Mouse (Mus musculus) kidney, adult 18-20 months (tissue): Measurements from ENCODE around the gene Ccn1.

Source experiments
- DNase-seq: peaks from one replicate; pipeline ENCODE4 v3.0.0; 2021

Ccn1 gene

DNA sequence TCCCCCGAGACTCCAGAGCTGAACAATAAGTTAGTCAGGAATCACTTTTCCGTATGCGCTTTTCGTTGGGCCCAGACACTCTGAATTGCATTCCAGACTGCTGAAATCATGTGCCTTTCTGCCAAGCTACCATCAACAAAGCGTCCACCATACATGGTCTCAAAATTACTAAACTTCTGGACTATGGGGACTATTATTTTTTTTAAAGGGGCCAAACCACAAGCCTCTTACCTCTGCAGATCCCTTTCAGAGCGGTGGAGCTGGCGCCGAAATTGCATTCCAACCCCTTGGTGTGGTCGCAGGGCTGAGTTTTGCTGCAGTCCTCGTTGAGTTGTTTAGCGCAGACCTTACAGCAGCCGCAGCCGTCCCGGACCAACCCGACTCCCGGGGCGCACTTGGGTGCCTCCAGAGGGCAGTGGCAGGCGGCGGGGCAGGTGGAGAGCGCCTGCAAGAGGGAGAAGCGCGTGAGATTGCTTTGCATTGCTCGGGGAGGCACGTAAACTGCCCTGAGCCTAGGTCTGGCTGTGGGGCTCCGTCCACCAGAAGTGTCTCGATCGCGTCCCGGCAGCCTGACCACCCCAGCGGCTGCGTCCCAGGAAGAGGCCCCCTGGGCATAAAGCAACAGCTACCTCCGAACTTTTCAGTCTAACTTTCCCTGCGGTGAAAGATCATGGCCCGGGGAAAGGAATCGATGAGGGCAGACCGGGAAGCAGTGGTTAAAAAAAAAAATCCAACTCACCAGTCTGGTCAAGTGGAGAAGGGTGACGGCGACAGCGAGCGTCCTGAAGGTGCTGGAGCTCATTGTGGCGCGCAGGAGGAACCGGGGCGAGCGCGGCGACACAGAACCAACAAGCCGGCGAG, 560 bp downstream of the Ccn1 start:
- DNase-seq: peak; percentile 79

- DNase-seq: no peak
Observed at GRCm38 (mm10) chr3:145648097-145648931, 1.5 kb downstream of the Ccn1 start.

DNA sequence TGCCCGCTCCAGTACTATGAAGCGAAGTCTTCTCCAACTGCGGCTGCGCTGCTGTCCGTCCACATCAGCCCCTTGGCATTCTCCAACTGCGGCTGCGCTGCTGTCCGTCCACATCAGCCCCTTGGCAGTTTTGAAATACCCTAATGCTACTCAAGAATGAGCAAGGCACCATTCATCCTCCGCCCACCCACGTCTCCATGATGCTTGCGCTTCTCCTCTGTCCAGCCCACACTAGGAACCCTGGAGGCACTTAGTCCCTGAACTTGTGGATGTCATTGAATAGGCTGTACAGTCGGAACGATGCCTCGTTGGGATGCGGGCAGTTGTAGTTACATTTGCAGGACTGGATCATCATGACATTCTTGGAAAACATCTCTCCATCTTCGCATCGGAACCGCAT, 2.4 kb downstream of the Ccn1 start:
- no peak for DNase-seq

DNA sequence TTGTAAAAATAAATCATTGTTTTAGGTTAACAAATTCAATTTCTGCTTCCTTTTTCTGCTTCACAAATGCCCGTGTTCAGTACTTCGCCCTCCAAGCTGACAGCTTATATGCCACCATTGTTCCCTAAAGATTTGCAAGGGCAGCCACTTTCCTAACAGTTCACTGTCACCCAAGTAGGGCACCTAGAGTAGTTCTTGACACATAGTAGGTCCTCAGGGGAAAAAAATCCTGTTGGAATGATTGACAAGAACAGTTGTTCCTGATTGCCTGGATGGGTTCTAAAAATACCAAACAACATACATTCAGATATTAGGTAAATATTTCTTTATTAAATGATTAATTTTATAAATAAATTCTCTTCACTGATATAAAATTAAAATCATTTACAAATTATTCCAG, 3.1 kb downstream of the Ccn1 start:
- DNase-seq: no peak

- DNase-seq: no peak
Observed at GRCm38 (mm10) chr3:145646009-145646408, 3.8 kb downstream of the Ccn1 start.

- no peak for DNase-seq
Observed at GRCm38 (mm10) chr3:145645463-145645862, 4.3 kb downstream of the Ccn1 start.

GRCm38 (mm10) chr3:145642861-145643260, 6.9 kb downstream of the Ccn1 start:
- peak; percentile 30 for DNase-seq

GRCm38 (mm10) chr3:145641878-145642277, 7.9 kb downstream of the Ccn1 start:
- DNase-seq: no peak

- no peak for DNase-seq
Observed at GRCm38 (mm10) chr3:145641036-145641685, 8.6 kb downstream of the Ccn1 start.

DNA sequence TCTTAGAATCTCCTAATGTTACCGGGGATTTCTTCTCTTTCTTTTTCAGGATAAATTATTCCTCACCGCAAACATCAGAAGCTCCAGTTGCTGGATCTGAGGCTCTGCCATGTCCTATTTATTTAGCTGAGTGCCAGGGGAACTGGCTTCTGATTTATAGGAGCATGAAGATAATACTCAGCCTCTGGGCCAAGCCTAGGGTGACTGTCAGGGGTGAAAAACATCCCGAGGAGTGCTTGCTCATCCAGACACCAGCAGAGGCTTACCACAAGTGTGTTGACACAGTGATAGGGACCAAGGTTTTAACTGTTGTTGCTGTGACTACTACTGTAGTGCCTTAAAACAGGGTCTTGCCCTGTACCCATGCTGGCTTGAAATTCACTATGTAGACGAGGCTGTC, 9.2 kb downstream of the Ccn1 start:
- DNase-seq: no peak

DNA sequence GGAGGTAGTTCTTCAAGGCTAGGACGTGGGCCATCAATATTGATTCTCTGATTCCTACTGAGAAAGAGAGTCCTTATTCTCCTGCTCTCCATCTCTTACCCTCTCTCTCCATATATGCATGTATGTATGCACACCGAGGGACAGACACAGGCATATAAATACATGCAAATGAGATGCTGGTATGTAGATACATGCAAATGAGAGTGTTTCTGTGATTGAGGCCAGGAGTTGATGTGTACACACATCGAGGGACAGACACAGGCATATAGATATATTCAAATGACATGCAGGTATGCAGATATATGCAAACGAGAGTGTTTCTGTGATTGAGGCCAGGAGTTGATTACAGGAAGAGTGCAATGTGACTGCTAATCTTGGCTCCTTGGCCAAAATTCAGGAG, 9.6 kb downstream of the Ccn1 start:
- DNase-seq: no peak

- peak; percentile 76 for DNase-seq
Observed at GRCm38 (mm10) chr3:145634002-145634710, 15.6 kb downstream of the Ccn1 start.

DNA sequence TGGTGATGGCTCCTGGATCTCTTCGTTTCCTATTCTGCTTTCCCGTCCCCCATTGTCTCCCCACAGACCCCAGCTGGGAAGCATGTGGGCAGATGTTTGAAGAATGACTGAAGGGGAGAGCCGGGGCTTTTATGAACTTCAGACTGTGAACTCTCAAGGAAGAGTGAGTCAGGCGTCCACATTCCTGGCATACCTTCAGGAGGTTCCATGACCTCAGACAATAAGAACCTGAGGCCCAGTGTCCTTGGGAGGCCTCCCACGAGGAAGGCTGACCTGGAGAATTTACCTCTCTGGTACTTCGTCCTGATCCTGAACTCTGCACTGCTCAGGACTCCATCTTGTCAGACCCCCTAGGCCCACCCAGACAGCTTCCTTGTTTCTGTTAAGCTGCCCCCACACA, 16.9 kb downstream of the Ccn1 start:
- peak; percentile 69 for DNase-seq

DNA sequence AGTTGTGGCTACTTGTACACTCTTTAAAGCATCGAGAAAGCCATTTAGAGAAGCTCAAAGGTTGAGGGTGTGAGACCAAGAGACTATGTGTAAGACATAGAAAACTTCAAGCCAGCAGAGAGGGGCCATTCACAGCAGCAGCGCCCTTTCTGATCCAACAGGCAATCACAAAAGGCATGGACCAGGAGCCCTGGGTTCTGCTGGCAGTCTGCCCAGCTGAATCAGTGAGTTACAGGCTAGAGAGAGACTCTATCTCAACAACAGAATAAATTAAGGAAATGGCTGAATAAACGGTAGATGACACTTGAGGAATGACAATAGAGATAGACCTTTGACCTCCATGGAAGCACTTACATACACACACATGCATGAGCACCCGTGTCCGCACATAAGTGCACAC, 21.1 kb downstream of the Ccn1 start:
- DNase-seq: no peak

DNA sequence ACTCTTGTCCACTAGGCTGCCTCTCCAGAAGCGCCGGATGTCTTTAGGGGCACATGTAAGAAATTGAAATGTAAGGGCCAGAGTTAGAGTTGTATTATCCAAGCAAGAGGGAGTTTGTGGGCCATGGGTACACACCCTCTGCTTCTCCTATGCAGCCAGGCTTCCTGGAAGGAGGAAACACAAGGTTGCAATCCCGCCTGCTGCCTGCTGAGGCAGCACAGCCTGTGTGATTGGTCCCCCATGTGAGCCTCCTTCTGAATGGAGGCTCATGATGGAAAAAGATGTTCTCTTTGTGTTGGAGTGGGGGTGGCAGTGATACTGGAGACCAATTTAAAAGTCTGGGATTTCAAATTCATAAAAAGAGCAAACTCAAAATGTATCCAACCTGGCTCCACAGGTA, 22.0 kb downstream of the Ccn1 start:
- DNase-seq: peak; percentile 59

- DNase-seq: no peak
Observed at GRCm38 (mm10) chr3:145626063-145626462, 23.7 kb downstream of the Ccn1 start.

DNA sequence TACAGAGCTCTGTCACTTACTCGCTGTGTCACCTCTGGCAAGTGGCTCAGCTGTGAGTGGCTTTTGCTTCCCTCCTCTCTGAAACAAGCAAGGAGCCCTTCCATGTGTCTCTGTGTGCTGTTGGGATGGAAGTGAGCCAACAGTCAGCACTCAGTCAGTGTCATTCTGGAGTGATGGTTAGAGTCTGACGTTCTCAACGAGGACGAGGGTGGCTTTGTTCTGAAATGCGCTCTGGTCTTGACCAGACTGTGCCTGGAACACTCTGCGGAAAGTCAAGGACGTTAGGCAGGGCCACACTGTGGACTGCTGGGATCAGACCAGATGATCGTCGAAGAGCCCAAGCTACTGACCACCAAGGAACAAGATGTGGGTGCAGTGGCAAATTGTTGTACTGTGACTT, 24.2 kb downstream of the Ccn1 start:
- DNase-seq: no peak

DNA sequence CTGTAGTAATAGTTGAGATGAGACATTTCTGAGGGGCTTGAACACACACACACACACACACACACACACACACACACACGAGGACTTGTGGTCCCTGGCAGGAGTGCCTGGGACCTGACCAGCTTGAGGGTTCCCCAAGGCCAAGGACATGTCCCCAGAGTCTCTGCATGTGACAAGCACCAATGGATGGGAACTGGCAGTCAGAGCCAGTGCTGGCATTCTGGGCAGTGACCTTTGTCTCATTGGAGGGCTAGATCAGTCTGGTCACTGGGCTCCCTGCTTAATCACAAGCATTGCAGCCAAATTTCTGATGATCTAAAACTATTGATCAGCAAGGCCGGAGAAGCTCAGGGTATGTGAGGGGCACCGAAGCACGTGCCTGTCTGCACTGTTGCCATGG, 25.0 kb downstream of the Ccn1 start:
- no peak for DNase-seq

DNA sequence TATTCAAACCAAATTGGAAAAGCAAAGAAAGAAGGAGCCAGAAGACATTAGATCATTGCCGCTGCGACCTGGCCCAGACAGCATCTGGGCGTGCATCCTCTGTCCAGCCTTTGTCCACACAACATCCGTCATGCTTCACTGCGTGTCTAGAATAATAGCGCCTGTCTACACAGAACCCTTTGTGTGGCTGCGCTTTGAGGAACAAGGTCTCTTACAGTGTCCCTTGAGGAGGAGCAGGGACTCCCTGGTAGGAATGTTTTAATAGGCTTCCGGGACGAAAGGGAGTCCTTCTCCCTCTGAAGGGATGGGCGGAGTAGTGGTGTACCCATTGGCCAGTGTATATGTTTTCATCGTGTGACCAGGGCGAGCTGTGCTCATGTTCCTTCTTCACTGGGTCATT, 26.7 kb downstream of the Ccn1 start:
- no peak for DNase-seq

DNA sequence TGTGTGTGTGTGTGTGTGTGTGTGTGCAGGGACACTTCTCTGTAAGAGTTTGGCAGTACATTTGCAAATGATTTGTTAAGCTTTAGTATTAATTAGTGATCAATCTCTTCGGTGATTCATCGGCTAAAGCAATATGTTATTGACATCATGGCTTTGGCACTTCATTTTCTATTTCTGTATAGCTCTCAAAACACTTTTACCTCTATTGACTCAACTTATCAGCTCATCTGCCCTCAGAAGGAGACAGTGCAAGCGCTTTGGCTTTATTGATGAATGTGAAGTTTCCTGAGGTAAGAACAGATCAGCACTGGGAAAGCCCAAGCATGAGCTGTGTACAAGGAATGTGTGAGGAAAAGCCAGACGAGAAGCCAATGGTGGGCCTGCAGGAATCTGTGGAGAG, 28.6 kb downstream of the Ccn1 start:
- DNase-seq: no peak

GRCm38 (mm10) chr3:145619621-145620365, 30.0 kb downstream of the Ccn1 start:
- no peak for DNase-seq

DNA sequence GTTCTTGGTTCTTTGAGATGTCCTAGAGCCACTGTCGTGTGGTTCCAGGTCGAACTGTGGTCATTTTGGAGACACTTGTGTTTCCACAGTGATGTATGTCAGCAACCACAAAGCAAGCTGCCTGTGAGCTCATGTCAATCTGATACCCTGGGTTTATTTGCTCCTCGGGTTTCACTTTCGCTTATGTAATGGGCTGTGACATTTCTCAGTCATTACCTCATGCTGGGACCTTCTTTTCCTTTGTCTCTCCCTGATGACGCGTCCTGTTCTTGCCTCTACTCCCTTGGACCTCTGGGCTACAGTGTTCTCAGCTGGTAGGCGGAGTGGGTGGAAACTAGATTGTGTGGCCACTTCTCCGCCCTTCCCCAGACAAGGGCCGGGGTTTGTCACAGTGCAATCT, 31.5 kb downstream of the Ccn1 start:
- DNase-seq: no peak
